Mouse (Mus musculus) midbrain, embryonic 15.5 days (tissue): ENCODE data around the gene Cd247. TPM values are rescaled to one million over a fixed set of nuclear protein-coding genes. Genes with fewer than 3 reads are reported as not detected.
A peak's percentile ranks its signal among the peaks of the same experiment; 100 is the strongest.

ENCODE experiments used
- ATAC-seq: fragments of 200-750 bp; cut with Nextera tagmentation; replicated peaks from 2 replicates; pipeline ENCODE4 v1.8.0; 2017; ENCODE audit warnings: moderate TSS enrichment
- H3K27ac ChIP-seq: fragments of 300-500 bp; sonication (generic); 2 replicates; pipeline ENCODE4 v1.5.1; 2015; ENCODE audit warnings: mild to moderate bottlenecking, inconsistent platforms
- H3K27me3 ChIP-seq: fragments of 300-500 bp; sonication (generic); replicated peaks from 2 replicates; pipeline ENCODE4 v1.6.1; 2015; ENCODE audit warnings: inconsistent platforms
- H3K36me3 ChIP-seq: fragments of 300-500 bp; sonication (generic); replicated peaks from 2 replicates; pipeline ENCODE4 v1.6.1; 2015; ENCODE audit warnings: inconsistent platforms
- H3K4me1 ChIP-seq: fragments of 300-500 bp; sonication (generic); 2 replicates; pipeline ENCODE4 v1.6.1; 2015; ENCODE audit warnings: inconsistent platforms
- H3K4me2 ChIP-seq: fragments of 300-500 bp; sonication (generic); 2 replicates; pipeline ENCODE4 v1.6.1; 2015; ENCODE audit warnings: inconsistent platforms, mild to moderate bottlenecking, moderate library complexity
- H3K4me3 ChIP-seq: fragments of 300-500 bp; sonication (generic); 2 replicates; pipeline ENCODE4 v1.5.1; 2015; ENCODE audit warnings: mild to moderate bottlenecking, inconsistent platforms
- H3K9ac ChIP-seq: fragments of 300-500 bp; sonication (generic); 2 replicates; pipeline ENCODE4 v1.6.1; 2015; ENCODE audit warnings: mild to moderate bottlenecking, inconsistent platforms
- H3K9me3 ChIP-seq: fragments of 300-500 bp; sonication (generic); 2 replicates; pipeline ENCODE4 v1.6.1; 2016; ENCODE audit warnings: inconsistent platforms
- WGBS: fragments of 180-500 bp; shearing (Covaris S2); methylation state at CpG from one replicate; pipeline ENCODE4 v1.1.7; 2015; ENCODE audit warnings: mixed read lengths; 5-methylcytosine and 5-hydroxymethylcytosine counted together
- polyA plus RNA-seq: library from polyadenylated mRNA; unstranded; fragments of >200 nt; fragmentation: Nextera tagmentation; extraction: Ambion mirVana; gene quantifications from 2 replicates; pipeline ENCODE4 v1.2.1, GENCODE M21; 2015

Cd247 gene
- polyA plus RNA-seq, 1 experiment from 2014 or later: 1.1 TPM

GRCm38 (mm10) chr1:165909471-165909870 lies 121.0 kb downstream of the Cd247 start:
- Histone ChIP-seq H3K4me1 (peaks cover 4% of the 10 kb centered on the region), H3K4me3 (no peak overlapping the region), H3K36me3 (peaks cover 10% of the 10 kb centered on the region; the same call in 1 of the 2 replicates), H3K4me2 (no peak overlapping the region), H3K27ac (no peak overlapping the region), H3K9me3 (no peaks in the 10 kb centered on the region), H3K9ac (no peak overlapping the region), H3K27me3 (no peaks in the 10 kb centered on the region)
- 92% methylated on average over 3 of the region's 3 CpGs for WGBS
- no peak for ATAC-seq

DNA sequence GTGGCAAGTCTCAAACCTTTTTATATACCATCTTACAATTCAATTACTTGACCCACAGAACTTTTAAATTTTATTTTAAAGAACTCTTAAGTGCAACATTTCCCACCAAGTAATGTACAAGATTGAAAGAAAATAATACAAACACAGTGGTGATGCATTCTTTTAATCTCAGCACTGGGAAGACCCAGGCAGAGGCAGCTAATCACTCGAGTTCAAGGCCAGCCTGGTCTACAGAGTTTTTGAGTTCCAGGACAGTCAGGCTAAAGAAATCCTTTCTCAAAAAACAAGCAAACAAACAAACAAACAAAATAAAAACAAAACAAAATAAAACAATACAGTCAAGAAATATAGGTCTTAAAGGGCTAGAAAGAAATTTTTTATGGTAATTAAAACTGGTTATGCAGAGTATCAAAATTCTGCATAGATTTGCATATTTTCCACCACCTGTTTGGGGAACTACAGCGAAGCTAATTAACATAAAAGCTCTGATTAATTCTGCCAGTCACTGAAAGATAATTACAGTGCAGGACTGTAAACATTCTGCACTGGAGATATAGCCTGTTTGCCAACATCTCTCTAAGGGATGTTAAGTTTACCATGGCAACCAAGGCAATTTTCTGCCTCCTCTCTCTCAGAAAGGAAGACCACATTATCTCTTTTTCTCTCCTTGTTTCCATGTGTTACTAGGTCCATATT lies 125.4 kb downstream of the Cd247 start:
- peak; percentile 83 for ATAC-seq
- Histone ChIP-seq H3K4me3 (no peak overlapping the region), H3K4me1 (peaks cover 7% of the 10 kb centered on the region), H3K27me3 (no peaks in the 10 kb centered on the region), H3K36me3 (0 out of 2 replicates have a peak, but pooled peaks cover 2% of the 10 kb centered on the region), H3K27ac (peak overlapping the region; percentile 60), H3K9ac (no peak overlapping the region), H3K4me2 (no peak overlapping the region), H3K9me3 (no peaks in the 10 kb centered on the region)
- 37% methylated on average over 2 of the region's 2 CpGs for WGBS

- H3K9ac ChIP-seq: no peak overlapping the region
- H3K4me1 ChIP-seq: peaks cover 7% of the 10 kb centered on the region
- H3K27me3 ChIP-seq: no peaks in the 10 kb centered on the region
- H3K4me2 ChIP-seq: no peak overlapping the region
- 59% methylated on average over 2 of the region's 2 CpGs for WGBS
- peak overlapping the region; percentile 60 for H3K27ac ChIP-seq
- 0 out of 2 replicates have a peak, but pooled peaks cover 2% of the 10 kb centered on the region for H3K36me3 ChIP-seq
- H3K9me3 ChIP-seq: no peaks in the 10 kb centered on the region
- H3K4me3 ChIP-seq: no peak overlapping the region
- peak; percentile 66 for ATAC-seq
Observed at GRCm38 (mm10) chr1:165914416-165914801, 125.9 kb downstream of the Cd247 start.

DNA sequence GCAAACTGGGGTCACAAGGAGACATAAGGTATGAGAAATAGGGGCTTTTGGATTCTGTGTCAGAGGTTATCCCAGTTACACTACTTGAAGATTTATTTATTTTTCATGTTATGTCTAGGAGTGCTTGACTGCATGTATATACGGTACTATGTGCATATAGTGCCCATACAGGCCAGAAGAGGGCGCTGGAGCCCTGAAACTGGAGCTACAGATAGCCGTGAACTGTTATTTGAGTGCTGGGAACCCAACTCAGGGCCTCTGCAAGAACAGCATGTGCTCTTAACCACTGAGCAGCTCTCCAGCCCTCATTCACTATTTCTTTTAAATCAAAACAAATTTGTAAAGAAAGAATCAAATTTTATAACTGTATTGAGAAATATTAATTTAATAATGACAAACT lies 132.5 kb downstream of the Cd247 start:
- Histone ChIP-seq H3K27me3 (no peaks in the 10 kb centered on the region), H3K27ac (no peak overlapping the region), H3K9ac (no peak overlapping the region), H3K9me3 (no peaks in the 10 kb centered on the region), H3K36me3 (0 out of 2 replicates have a peak, but pooled peaks cover 2% of the 10 kb centered on the region), H3K4me3 (no peak overlapping the region), H3K4me1 (no peaks in the 10 kb centered on the region), H3K4me2 (no peak overlapping the region)
- no peak for ATAC-seq
- 74% methylated on average over 3 of the region's 3 CpGs for WGBS

DNA sequence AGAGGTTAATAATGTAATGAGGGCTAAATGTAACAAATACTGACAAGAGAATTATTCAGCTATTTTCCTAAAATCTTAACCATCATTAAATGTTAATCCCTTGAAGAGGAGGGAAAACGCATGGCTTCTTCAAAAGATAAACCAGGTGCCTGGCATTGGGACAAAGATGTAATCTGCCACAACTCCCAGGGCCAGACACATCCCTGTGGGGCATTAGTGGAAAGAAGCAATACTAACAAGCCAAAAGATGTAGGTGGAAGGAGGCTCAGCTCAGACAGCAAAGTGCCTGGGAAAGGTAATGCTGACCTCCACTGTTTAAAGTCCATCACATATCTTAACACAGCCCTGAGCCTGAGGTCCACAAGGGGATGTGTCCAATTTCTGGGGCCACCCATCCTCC lies 134.0 kb downstream of the Cd247 start:
- Histone ChIP-seq H3K36me3 (no peaks in the 10 kb centered on the region), H3K9ac (no peak overlapping the region), H3K9me3 (no peaks in the 10 kb centered on the region), H3K4me3 (no peak overlapping the region), H3K4me2 (no peak overlapping the region), H3K4me1 (no peaks in the 10 kb centered on the region), H3K27me3 (no peaks in the 10 kb centered on the region), H3K27ac (no peak overlapping the region)
- WGBS: 51% methylated on average over 1 of the region's 1 CpGs
- ATAC-seq: no peak

DNA sequence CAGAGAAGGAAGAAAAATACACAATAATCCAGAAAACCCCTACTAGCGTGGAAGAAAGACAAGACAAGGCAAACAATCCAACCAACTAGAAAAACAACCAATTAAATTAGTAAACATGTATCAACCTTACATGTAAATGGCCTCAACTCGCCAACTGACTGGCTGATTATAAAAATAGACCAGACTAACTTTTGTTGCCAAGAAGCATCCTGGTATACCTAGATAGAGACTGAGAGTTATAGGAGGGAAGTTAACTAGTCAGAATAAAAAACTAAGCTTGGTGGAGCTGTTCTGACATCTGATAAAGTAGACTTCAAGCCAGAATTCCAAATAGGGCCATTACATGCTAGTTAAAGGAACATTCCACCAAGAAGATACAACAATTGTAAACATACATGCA lies 136.7 kb downstream of the Cd247 start:
- Histone ChIP-seq H3K9me3 (no peaks in the 10 kb centered on the region), H3K4me1 (no peaks in the 10 kb centered on the region), H3K27me3 (no peaks in the 10 kb centered on the region), H3K4me2 (no peak overlapping the region), H3K9ac (no peak overlapping the region), H3K27ac (no peak overlapping the region), H3K4me3 (no peak overlapping the region), H3K36me3 (no peaks in the 10 kb centered on the region)
- ATAC-seq: no peak
- WGBS: 93% methylated on average over 2 of the region's 2 CpGs

Other genes starting within 250 kb of the Cd247 start
- gene Mpzl1, start 154.1 kb upstream of the Cd247 start, polyA plus RNA-seq: 156 and 168 TPM in 2 replicates
- 9.6 and 10.2 TPM in 2 replicates for gene Rcsd1, start 78.9 kb upstream of the Cd247 start, polyA plus RNA-seq
- gene Creg1, start 24.9 kb upstream of the Cd247 start, polyA plus RNA-seq: 29.3 and 31.6 TPM in 2 replicates
- gene Pou2f1, start 214.0 kb downstream of the Cd247 start, polyA plus RNA-seq: 25.6 and 30.1 TPM in 2 replicates